Mouse (Mus musculus) brain, embryonic 18.5 days (tissue): ENCODE results near the gene Fam83g.

Experiments used
- DNase-seq: peaks from one replicate; pipeline ENCODE4 v3.0.0-alpha.2; 2012; ENCODE audit warnings: low read depth, low spot score

Gene Fam83g

GRCm38 (mm10) chr11:61715130-61715529, 31.2 kb downstream of the Fam83g start:
- no peak for DNase-seq

GRCm38 (mm10) chr11:61717990-61718389, 34.1 kb downstream of the Fam83g start:
- no peak for DNase-seq

GRCm38 (mm10) chr11:61719387-61719786, 35.5 kb downstream of the Fam83g start:
- DNase-seq, result no peak

GRCm38 (mm10) chr11:61719826-61720225, 35.9 kb downstream of the Fam83g start:
- DNase-seq, result no peak

GRCm38 (mm10) chr11:61720636-61721035, 36.7 kb downstream of the Fam83g start, which contains the start of gene Slc5a10:
Gene Slc5a10, minus strand, starts transcription at chr11:61720826.
- DNase-seq, result no peak

GRCm38 (mm10) chr11:61722077-61722476, 38.2 kb downstream of the Fam83g start:
- no peak for DNase-seq

GRCm38 (mm10) chr11:61728037-61728436, 44.1 kb downstream of the Fam83g start:
- no peak for DNase-seq

GRCm38 (mm10) chr11:61732672-61733071, 48.8 kb downstream of the Fam83g start:
- DNase-seq, result no peak

- no peak for DNase-seq
Observed at GRCm38 (mm10) chr11:61737290-61737689, 53.4 kb downstream of the Fam83g start.

- DNase-seq, result no peak
Observed at GRCm38 (mm10) chr11:61740500-61740899, 56.6 kb downstream of the Fam83g start.

GRCm38 (mm10) chr11:61743768-61744167, 59.9 kb downstream of the Fam83g start:
- no peak for DNase-seq

GRCm38 (mm10) chr11:61744460-61744859, 60.6 kb downstream of the Fam83g start:
- DNase-seq, result no peak

GRCm38 (mm10) chr11:61745781-61746180, 61.9 kb downstream of the Fam83g start:
- DNase-seq, result no peak

- no peak for DNase-seq
Observed at GRCm38 (mm10) chr11:61747161-61747560, 63.3 kb downstream of the Fam83g start.

- DNase-seq, result no peak
Observed at GRCm38 (mm10) chr11:61751612-61752011, 67.7 kb downstream of the Fam83g start.

- DNase-seq, result no peak
Observed at GRCm38 (mm10) chr11:61757151-61757550, 73.3 kb downstream of the Fam83g start.
